Mouse (Mus musculus) liver, adult 2 months (tissue): ENCODE measurements at regions not wholly inside any gene's neighbourhood (a gene's known extent, or its start where the extent isn't known, plus 50 kb on each side); places are given as distances from the start of the nearest gene placed in this dataset.

Source experiments
- CTCF ChIP-seq: fragments of 200-500 bp; IDR thresholded peaks from 2 replicates; pipeline ENCODE4 v1.5.1; 2011; ENCODE audit warnings: low read depth, low read length, control low read depth
- POLR2A ChIP-seq: fragments of 200-500 bp; IDR thresholded peaks from 2 replicates; pipeline ENCODE4 v1.6.1; 2011; ENCODE audit warnings: low read length, control low read depth; ENCODE audit not compliant: insufficient read depth; ENCODE audit errors: extremely low read depth

DNA sequence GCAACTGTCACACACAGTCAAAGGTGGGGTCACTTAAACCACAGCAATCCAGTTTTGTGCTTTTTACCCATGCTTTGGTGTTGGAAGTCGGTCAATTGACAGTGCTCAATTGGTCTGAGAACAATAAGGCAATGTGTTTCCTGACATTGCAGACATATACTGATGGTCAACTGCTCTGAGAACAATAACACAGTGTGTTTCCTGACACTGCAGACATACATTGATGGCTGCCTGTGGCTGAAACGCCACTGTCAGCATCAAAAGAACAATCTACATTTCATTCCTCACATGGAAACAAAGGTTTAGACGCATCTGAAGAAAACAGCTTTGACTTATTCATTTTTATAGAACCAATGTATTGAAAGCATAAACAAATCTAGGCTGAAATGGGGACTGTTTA is 59.2 kb upstream of the Lama4 start:
- no peak for TF ChIP-seq CTCF
- no peak for TF ChIP-seq POLR2A
